Mouse (Mus musculus) ES-Bruce4 (cell line): ENCODE results near the gene Map3k7.

Experiments
- CTCF ChIP-seq: IDR thresholded peaks from one replicate; pipeline ENCODE4 v1.8.1; 2011; ENCODE audit warnings: low read depth, low read length
- EP300 ChIP-seq: IDR thresholded peaks from 2 replicates; pipeline ENCODE4 v1.6.1; 2011; ENCODE audit warnings: low read depth, low read length; ENCODE audit not compliant: insufficient read depth
- POLR2A ChIP-seq: IDR thresholded peaks from one replicate; pipeline ENCODE4 v1.8.1; 2011; ENCODE audit warnings: low read length; ENCODE audit not compliant: insufficient read depth

- TF ChIP-seq CTCF (no peak), POLR2A (no peak), EP300 (no peak)
Measured at GRCm38 (mm10) chr4:32045234-32045633, 81.3 kb downstream of the Map3k7 start.
